Mouse (Mus musculus): ENCODE measurements around the gene Ppp3ca. TPM values are rescaled to one million over a fixed set of nuclear protein-coding genes. Genes with fewer than 3 reads are reported as not detected.
A peak's percentile ranks its signal among the peaks of the same experiment; 100 is the strongest.

Ppp3ca gene
- polyA plus RNA-seq, 1 experiment from 2014 or later, result 11.3 TPM

- Histone ChIP-seq H3K36me3 (no peaks in the 10 kb centered on the region), H3K4me1 (replicated peaks) (no peaks in the 10 kb centered on the region), H3K4me3 (replicated peaks) (no peak overlapping the region), H3K27me3 (no peaks in the 10 kb centered on the region), H3K9ac (no peak overlapping the region), H3K27ac (no peak overlapping the region), H3K4me2 (no peak overlapping the region), H3K9me3 (replicated peaks) (no peaks in the 10 kb centered on the region)
- no peak for DNase-seq
- no peak for ATAC-seq (ENCODE audit: low read depth)
- 68% methylated on average over 4 of the region's 4 CpGs for WGBS (ENCODE audit: insufficient replicate concordance)
Observed at GRCm38 (mm10) chr3:136896276-136896675, 226.4 kb downstream of the Ppp3ca start.

GRCm38 (mm10) chr3:136899744-136900143 lies 229.8 kb downstream of the Ppp3ca start:
- H3K9ac ChIP-seq, result no peak overlapping the region
- no peak for DNase-seq
- ATAC-seq (ENCODE audit: low read depth), result no peak
- H3K27ac ChIP-seq, result no peak overlapping the region
- no peak overlapping the region for H3K4me3 ChIP-seq (replicated peaks)
- no peak overlapping the region for H3K4me2 ChIP-seq
- H3K4me1 ChIP-seq (replicated peaks), result no peaks in the 10 kb centered on the region
- no peaks in the 10 kb centered on the region for H3K27me3 ChIP-seq
- 0 out of 2 replicates have a peak, but pooled peaks cover 8% of the 10 kb centered on the region for H3K36me3 ChIP-seq
- no peaks in the 10 kb centered on the region for H3K9me3 ChIP-seq (replicated peaks)
- WGBS (ENCODE audit: insufficient replicate concordance), result 74% methylated on average over 2 of the region's 2 CpGs

- H3K9ac ChIP-seq, result no peak overlapping the region
- H3K27me3 ChIP-seq, result no peaks in the 10 kb centered on the region
- H3K27ac ChIP-seq, result no peak overlapping the region
- no peaks in the 10 kb centered on the region for H3K4me1 ChIP-seq (replicated peaks)
- no peak for ATAC-seq (ENCODE audit: low read depth)
- 0 out of 2 replicates have a peak, but pooled peaks cover 8% of the 10 kb centered on the region for H3K36me3 ChIP-seq
- no peak overlapping the region for H3K4me3 ChIP-seq (replicated peaks)
- H3K4me2 ChIP-seq, result no peak overlapping the region
- DNase-seq, result no peak
- 77% methylated on average over 6 of the region's 6 CpGs for WGBS (ENCODE audit: insufficient replicate concordance)
- H3K9me3 ChIP-seq (replicated peaks), result no peaks in the 10 kb centered on the region
Observed at GRCm38 (mm10) chr3:136900986-136901385, 231.1 kb downstream of the Ppp3ca start.

GRCm38 (mm10) chr3:136902776-136903175 lies 232.9 kb downstream of the Ppp3ca start:
- no peak for ATAC-seq (ENCODE audit: low read depth)
- 91% methylated on average over 18 of the region's 18 CpGs for WGBS (ENCODE audit: insufficient replicate concordance)

GRCm38 (mm10) chr3:136905577-136905976 lies 235.7 kb downstream of the Ppp3ca start:
- H3K9me3 ChIP-seq (replicated peaks), result no peaks in the 10 kb centered on the region
- no peak for DNase-seq
- no peak overlapping the region for H3K4me2 ChIP-seq
- H3K27me3 ChIP-seq, result no peaks in the 10 kb centered on the region
- WGBS (ENCODE audit: insufficient replicate concordance), result 80% methylated on average over 1 of the region's 1 CpGs
- H3K4me3 ChIP-seq (replicated peaks), result no peak overlapping the region
- no peak overlapping the region for H3K27ac ChIP-seq
- H3K9ac ChIP-seq, result no peak overlapping the region
- no peak for ATAC-seq (ENCODE audit: low read depth)
- H3K4me1 ChIP-seq (replicated peaks), result no peaks in the 10 kb centered on the region
- H3K36me3 ChIP-seq, result 0 out of 2 replicates have a peak, but pooled peaks cover 8% of the 10 kb centered on the region

More at GRCm38 (mm10) chr3:136902776-136903175, 232.9 kb downstream of the Ppp3ca start:
- no peak for DNase-seq
- no peak overlapping the region for H3K9ac ChIP-seq
- H3K4me1 ChIP-seq (replicated peaks), result no peaks in the 10 kb centered on the region
- H3K4me2 ChIP-seq, result no peak overlapping the region
- H3K4me3 ChIP-seq (replicated peaks), result no peak overlapping the region
- no peaks in the 10 kb centered on the region for H3K27me3 ChIP-seq
- H3K9me3 ChIP-seq (replicated peaks), result no peaks in the 10 kb centered on the region
- H3K36me3 ChIP-seq, result 0 out of 2 replicates have a peak, but pooled peaks cover 8% of the 10 kb centered on the region
- H3K27ac ChIP-seq, result no peak overlapping the region

GRCm38 (mm10) chr3:136909534-136909933 lies 239.6 kb downstream of the Ppp3ca start:
- Histone ChIP-seq H3K9me3 (replicated peaks) (no peaks in the 10 kb centered on the region), H3K4me1 (replicated peaks) (no peaks in the 10 kb centered on the region), H3K4me2 (no peak overlapping the region), H3K36me3 (no peaks in the 10 kb centered on the region), H3K9ac (no peak overlapping the region), H3K4me3 (replicated peaks) (no peak overlapping the region), H3K27ac (no peak overlapping the region), H3K27me3 (no peaks in the 10 kb centered on the region)
- ATAC-seq (ENCODE audit: low read depth), result no peak
- 66% methylated on average over 3 of the region's 3 CpGs for WGBS (ENCODE audit: insufficient replicate concordance)
- DNase-seq, result no peak

- Histone ChIP-seq H3K27me3 (no peaks in the 10 kb centered on the region), H3K4me1 (replicated peaks) (no peaks in the 10 kb centered on the region), H3K27ac (no peak overlapping the region), H3K36me3 (no peaks in the 10 kb centered on the region), H3K9ac (no peak overlapping the region), H3K4me2 (no peak overlapping the region), H3K9me3 (replicated peaks) (no peaks in the 10 kb centered on the region), H3K4me3 (replicated peaks) (no peak overlapping the region)
- 72% methylated on average over 8 of the region's 8 CpGs for WGBS (ENCODE audit: insufficient replicate concordance)
- DNase-seq (no peak), ATAC-seq (ENCODE audit: low read depth) (no peak)
Observed at GRCm38 (mm10) chr3:136911276-136911675, 241.4 kb downstream of the Ppp3ca start.

GRCm38 (mm10) chr3:136917080-136917479 lies 247.2 kb downstream of the Ppp3ca start:
- Histone ChIP-seq H3K4me1 (replicated peaks) (no peaks in the 10 kb centered on the region), H3K4me3 (replicated peaks) (no peak overlapping the region), H3K4me2 (no peak overlapping the region), H3K9ac (no peak overlapping the region), H3K36me3 (peaks cover 9% of the 10 kb centered on the region), H3K27me3 (no peaks in the 10 kb centered on the region), H3K27ac (no peak overlapping the region), H3K9me3 (replicated peaks) (no peaks in the 10 kb centered on the region)
- DNase-seq (no peak), ATAC-seq (ENCODE audit: low read depth) (no peak)
- WGBS (ENCODE audit: insufficient replicate concordance), result 73% methylated on average over 7 of the region's 7 CpGs

- H3K4me1 ChIP-seq (replicated peaks), result no peaks in the 10 kb centered on the region
- no peaks in the 10 kb centered on the region for H3K27me3 ChIP-seq
- H3K4me2 ChIP-seq, result no peak overlapping the region
- H3K4me3 ChIP-seq (replicated peaks), result no peak overlapping the region
- ATAC-seq (ENCODE audit: low read depth), result no peak
- DNase-seq, result no peak
- H3K36me3 ChIP-seq, result no peaks in the 10 kb centered on the region
- no peak overlapping the region for H3K9ac ChIP-seq
- no peak overlapping the region for H3K27ac ChIP-seq
- H3K9me3 ChIP-seq (replicated peaks), result no peaks in the 10 kb centered on the region
Observed at GRCm38 (mm10) chr3:136933071-136933470, 263.1 kb downstream of the Ppp3ca start.

- peak; percentile 67; the same call in 1 of the 2 replicates for ATAC-seq (ENCODE audit: low read depth)
- no peak overlapping the region for H3K27ac ChIP-seq
Observed at GRCm38 (mm10) chr3:136940733-136941601, 271.0 kb downstream of the Ppp3ca start.

GRCm38 (mm10) chr3:136941602-136941926 lies 271.6 kb downstream of the Ppp3ca start:
- DNase-seq, result no peak
- H3K4me2 ChIP-seq, result no peak overlapping the region
- H3K27ac ChIP-seq, result no peak overlapping the region
- H3K9ac ChIP-seq, result no peak overlapping the region
- no peak overlapping the region for H3K4me3 ChIP-seq (replicated peaks)
- ATAC-seq (ENCODE audit: low read depth), result no peak
- H3K4me1 ChIP-seq (replicated peaks), result peaks cover 4% of the 10 kb centered on the region
- H3K36me3 ChIP-seq, result no peaks in the 10 kb centered on the region
- no peaks in the 10 kb centered on the region for H3K9me3 ChIP-seq (replicated peaks)
- no peaks in the 10 kb centered on the region for H3K27me3 ChIP-seq
- WGBS (ENCODE audit: insufficient replicate concordance), result 66% methylated on average over 3 of the region's 3 CpGs

More at GRCm38 (mm10) chr3:136940733-136941601, 271.0 kb downstream of the Ppp3ca start:
- Histone ChIP-seq H3K27me3 (no peaks in the 10 kb centered on the region), H3K9me3 (replicated peaks) (no peaks in the 10 kb centered on the region), H3K9ac (no peak overlapping the region), H3K36me3 (no peaks in the 10 kb centered on the region), H3K4me3 (replicated peaks) (no peak overlapping the region), H3K4me1 (replicated peaks) (peaks cover 4% of the 10 kb centered on the region), H3K4me2 (no peak overlapping the region)
- WGBS (ENCODE audit: insufficient replicate concordance), result 27% methylated on average over 7 of the region's 7 CpGs
- no peak for DNase-seq

GRCm38 (mm10) chr3:136945550-136945949 lies 275.6 kb downstream of the Ppp3ca start:
- Histone ChIP-seq H3K9ac (no peak overlapping the region), H3K4me2 (no peak overlapping the region), H3K36me3 (no peaks in the 10 kb centered on the region), H3K4me1 (replicated peaks) (peaks cover 4% of the 10 kb centered on the region), H3K27ac (no peak overlapping the region), H3K27me3 (no peaks in the 10 kb centered on the region), H3K4me3 (replicated peaks) (no peak overlapping the region), H3K9me3 (replicated peaks) (no peaks in the 10 kb centered on the region)
- no peak for DNase-seq
- WGBS (ENCODE audit: insufficient replicate concordance), result 61% methylated on average over 4 of the region's 4 CpGs
- ATAC-seq (ENCODE audit: low read depth), result no peak
